Mouse (Mus musculus) hindbrain, embryonic 11.5 days (tissue): ENCODE measurements around the gene Col4a2. TPM values are rescaled to one million over a fixed set of nuclear protein-coding genes. Genes with fewer than 3 reads are reported as not detected.

Experiments used
- ATAC-seq: fragments of 200-750 bp; cut with Nextera tagmentation; 2 replicates; pipeline ENCODE4 v1.8.0; 2017; ENCODE audit warnings: mild to moderate bottlenecking, moderate TSS enrichment, moderate library complexity; ENCODE audit not compliant: low FRiP score
- DNase-seq: peaks from one replicate; pipeline ENCODE4 v3.0.0-alpha.2; 2015; ENCODE audit warnings: low spot score
- H3K27ac ChIP-seq: fragments of 300-500 bp; sonication (generic); 2 replicates; pipeline ENCODE4 v1.5.1; 2014; ENCODE audit warnings: mild to moderate bottlenecking, low read depth, low read length
- H3K27me3 ChIP-seq: fragments of 300-500 bp; sonication (generic); 2 replicates; pipeline ENCODE4 v1.6.1; 2014; ENCODE audit warnings: mild to moderate bottlenecking, low read length, moderate library complexity, mixed read lengths; ENCODE audit not compliant: control insufficient read depth, insufficient read depth
- H3K36me3 ChIP-seq: fragments of 300-500 bp; sonication (generic); 2 replicates; pipeline ENCODE4 v1.6.1; 2014; ENCODE audit warnings: mild to moderate bottlenecking, low read length, moderate library complexity, mixed read lengths; ENCODE audit not compliant: control insufficient read depth, insufficient read depth
- H3K4me1 ChIP-seq: fragments of 300-500 bp; sonication (generic); replicated peaks from 2 replicates; pipeline ENCODE4 v1.6.1; 2014; ENCODE audit warnings: low read length, mixed read lengths; ENCODE audit not compliant: control insufficient read depth, insufficient read depth
- H3K4me2 ChIP-seq: fragments of 300-500 bp; sonication (generic); replicated peaks from 2 replicates; pipeline ENCODE4 v1.6.1; 2014; ENCODE audit warnings: mild to moderate bottlenecking, low read depth, low read length
- H3K4me3 ChIP-seq: fragments of 300-500 bp; sonication (generic); 2 replicates; pipeline ENCODE4 v1.5.1; 2014; ENCODE audit warnings: low read depth, low read length
- H3K9ac ChIP-seq: fragments of 300-500 bp; sonication (generic); 2 replicates; pipeline ENCODE4 v1.6.1; 2014; ENCODE audit warnings: low read depth, low read length
- H3K9me3 ChIP-seq: fragments of 300-500 bp; sonication (generic); 2 replicates; pipeline ENCODE4 v1.6.1; 2016; ENCODE audit warnings: low read length; ENCODE audit not compliant: control insufficient read depth
- WGBS: fragments of 180-500 bp; shearing (Covaris S2); extraction: QIAGEN DNeasy Blood & Tissue Kit; methylation state at CpG from one replicate; pipeline ENCODE4 v1.1.7; 2014; 5-methylcytosine and 5-hydroxymethylcytosine counted together
- polyA plus RNA-seq: library from polyadenylated mRNA; unstranded; fragments of >200 nt; fragmentation: Nextera tagmentation; extraction: Ambion mirVana; gene quantifications from 2 replicates; pipeline ENCODE4 v1.2.1, GENCODE M21; 2014

Col4a2 gene
- polyA plus RNA-seq, 1 experiment from 2014 or later: 29.9 TPM

- Histone ChIP-seq H3K9me3 (no peaks in the 10 kb centered on the region), H3K4me3 (no peak overlapping the region), H3K27ac (no peak overlapping the region), H3K27me3 (no peaks in the 10 kb centered on the region), H3K4me2 (no peak overlapping the region), H3K4me1 (peaks cover 4% of the 10 kb centered on the region), H3K36me3 (no peaks in the 10 kb centered on the region), H3K9ac (no peak overlapping the region)
- no peak for ATAC-seq
- no peak for DNase-seq
- WGBS: 65% methylated on average over 9 of the region's 9 CpGs
Measured at GRCm38 (mm10) chr8:11385272-11385905, 72.8 kb downstream of the Col4a2 start.

- Histone ChIP-seq H3K9ac (no peak overlapping the region), H3K4me3 (no peak overlapping the region), H3K27ac (no peak overlapping the region), H3K4me2 (no peak overlapping the region), H3K4me1 (peaks cover 3% of the 10 kb centered on the region), H3K9me3 (no peaks in the 10 kb centered on the region), H3K36me3 (no peaks in the 10 kb centered on the region), H3K27me3 (no peaks in the 10 kb centered on the region)
- 84% methylated on average over 4 of the region's 4 CpGs for WGBS
- DNase-seq (no peak), ATAC-seq (no peak)
Measured at GRCm38 (mm10) chr8:11387282-11387681, 74.7 kb downstream of the Col4a2 start.

- H3K27me3 ChIP-seq: no peaks in the 10 kb centered on the region
- 95% methylated on average over 11 of the region's 11 CpGs for WGBS
- H3K4me1 ChIP-seq: no peaks in the 10 kb centered on the region
- no peak for DNase-seq
- H3K36me3 ChIP-seq: no peaks in the 10 kb centered on the region
- H3K4me2 ChIP-seq: no peak overlapping the region
- no peak overlapping the region for H3K4me3 ChIP-seq
- no peak overlapping the region for H3K27ac ChIP-seq
- H3K9ac ChIP-seq: no peak overlapping the region
- no peaks in the 10 kb centered on the region for H3K9me3 ChIP-seq
- no peak for ATAC-seq
Measured at GRCm38 (mm10) chr8:11389275-11390050, 76.9 kb downstream of the Col4a2 start.

GRCm38 (mm10) chr8:11392739-11393138, 80.1 kb downstream of the Col4a2 start:
- WGBS: 9% methylated on average over 1 of the region's 1 CpGs
- Histone ChIP-seq H3K27ac (no peak overlapping the region), H3K36me3 (no peaks in the 10 kb centered on the region), H3K9me3 (no peaks in the 10 kb centered on the region), H3K27me3 (no peaks in the 10 kb centered on the region), H3K9ac (no peak overlapping the region), H3K4me2 (no peak overlapping the region), H3K4me1 (no peaks in the 10 kb centered on the region), H3K4me3 (no peak overlapping the region)
- ATAC-seq: no peak
- peak; percentile 85 for DNase-seq

- Histone ChIP-seq H3K4me2 (no peak overlapping the region), H3K4me3 (no peak overlapping the region), H3K4me1 (no peaks in the 10 kb centered on the region), H3K27me3 (no peaks in the 10 kb centered on the region), H3K9ac (no peak overlapping the region), H3K27ac (no peak overlapping the region), H3K36me3 (no peaks in the 10 kb centered on the region), H3K9me3 (no peaks in the 10 kb centered on the region)
- no peak for DNase-seq
- no peak for ATAC-seq
- WGBS: 50% methylated on average over 7 of the region's 7 CpGs
Measured at GRCm38 (mm10) chr8:11393161-11393560, 80.6 kb downstream of the Col4a2 start.

- no peak overlapping the region for H3K4me2 ChIP-seq
- DNase-seq (no peak), ATAC-seq (no peak)
- H3K4me3 ChIP-seq: no peak overlapping the region
- H3K27ac ChIP-seq: no peak overlapping the region
- no peak overlapping the region for H3K9ac ChIP-seq
- no peaks in the 10 kb centered on the region for H3K27me3 ChIP-seq
- H3K9me3 ChIP-seq: no peaks in the 10 kb centered on the region
- 47% methylated on average over 8 of the region's 8 CpGs for WGBS
- H3K36me3 ChIP-seq: no peaks in the 10 kb centered on the region
- no peaks in the 10 kb centered on the region for H3K4me1 ChIP-seq
Measured at GRCm38 (mm10) chr8:11393607-11394006, 81.0 kb downstream of the Col4a2 start.

GRCm38 (mm10) chr8:11394773-11395172, 82.2 kb downstream of the Col4a2 start:
- Histone ChIP-seq H3K27me3 (no peaks in the 10 kb centered on the region), H3K27ac (no peak overlapping the region), H3K4me2 (no peak overlapping the region), H3K4me3 (no peak overlapping the region), H3K9me3 (no peaks in the 10 kb centered on the region), H3K4me1 (no peaks in the 10 kb centered on the region), H3K9ac (no peak overlapping the region), H3K36me3 (no peaks in the 10 kb centered on the region)
- 70% methylated on average over 9 of the region's 9 CpGs for WGBS
- ATAC-seq (no peak), DNase-seq (no peak)

GRCm38 (mm10) chr8:11395601-11396000, 83.0 kb downstream of the Col4a2 start:
- Histone ChIP-seq H3K27ac (no peak overlapping the region), H3K27me3 (no peaks in the 10 kb centered on the region), H3K36me3 (no peaks in the 10 kb centered on the region), H3K9ac (no peak overlapping the region), H3K4me1 (no peaks in the 10 kb centered on the region), H3K4me2 (no peak overlapping the region), H3K4me3 (no peak overlapping the region), H3K9me3 (no peaks in the 10 kb centered on the region)
- DNase-seq (no peak), ATAC-seq (no peak)
- WGBS: 83% methylated on average over 10 of the region's 10 CpGs

- no peak overlapping the region for H3K4me2 ChIP-seq
- H3K4me3 ChIP-seq: no peak overlapping the region
- no peak for ATAC-seq
- H3K27me3 ChIP-seq: no peaks in the 10 kb centered on the region
- no peaks in the 10 kb centered on the region for H3K9me3 ChIP-seq
- no peak overlapping the region for H3K9ac ChIP-seq
- WGBS: 60% methylated on average over 7 of the region's 7 CpGs
- no peaks in the 10 kb centered on the region for H3K36me3 ChIP-seq
- H3K4me1 ChIP-seq: no peaks in the 10 kb centered on the region
- DNase-seq: no peak
- no peak overlapping the region for H3K27ac ChIP-seq
Measured at GRCm38 (mm10) chr8:11396111-11396510, 83.5 kb downstream of the Col4a2 start.
